Mouse (Mus musculus): ENCODE data around the gene Proca1. TPM values are rescaled to one million over a fixed set of nuclear protein-coding genes. Genes with fewer than 3 reads are reported as not detected.

The Proca1 gene
- total RNA-seq, 2 experiments from 2014 or later = 4.7 to 7.7 TPM

- no peak for TF ChIP-seq CTCF (IDR thresholded peaks at IDR 0.05)
- DNase-seq (ENCODE audit: extremely low spot score in 1 of 2, low spot score in 2 of 2) = no peak
- intact Hi-C loops (cut with DNase I) = loop anchor here (5.0 kb wide), 1 partner anchor 63 kb away; no protein-coding TSS in a partner anchor
- H3K27ac ChIP-seq = no peak overlapping the region
- H3K4me3 ChIP-seq = no peak overlapping the region
Observed at GRCm38 (mm10) chr11:78160171-78160570, 33.0 kb upstream of the Proca1 start.

DNA sequence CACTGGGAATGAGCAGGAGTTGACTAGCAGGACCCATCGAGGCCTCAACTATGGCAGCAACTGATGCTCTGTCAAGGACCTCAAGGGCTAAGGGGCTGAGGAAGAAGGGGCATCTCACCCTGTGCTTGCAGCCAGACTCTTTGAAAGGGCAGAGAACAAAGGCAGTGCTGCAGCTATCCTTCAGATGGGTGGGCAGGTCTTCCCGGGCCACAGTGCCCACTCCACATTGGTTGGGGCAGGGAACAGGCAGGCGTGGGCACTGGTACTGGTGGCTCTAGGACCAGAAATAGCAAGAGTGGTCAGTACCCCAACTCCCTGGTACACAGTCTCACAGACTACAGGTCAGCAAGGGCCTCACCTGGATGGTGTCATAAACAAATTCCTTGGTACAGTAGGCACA lies 32.5 kb upstream of the Proca1 start:
- TF ChIP-seq CTCF (IDR thresholded peaks at IDR 0.05) = no peak
- Histone ChIP-seq H3K27ac (no peak overlapping the region), H3K4me3 (no peak overlapping the region)
- no peak for DNase-seq (ENCODE audit: extremely low spot score in 1 of 2, low spot score in 2 of 2)
- intact Hi-C loops (cut with DNase I) = loop anchor here (5.0 kb wide), 1 partner anchor 63 kb away; no protein-coding TSS in a partner anchor

GRCm38 (mm10) chr11:78161169-78161568 lies 32.0 kb upstream of the Proca1 start:
- DNase-seq (ENCODE audit: extremely low spot score in 1 of 2, low spot score in 2 of 2) = no peak
- no peak overlapping the region for H3K27ac ChIP-seq
- intact Hi-C loops (cut with DNase I) = loop anchor here (5.0 kb wide), 1 partner anchor 64 kb away; no protein-coding TSS in a partner anchor
- no peak overlapping the region for H3K4me3 ChIP-seq
- no peak for TF ChIP-seq CTCF (IDR thresholded peaks at IDR 0.05)

GRCm38 (mm10) chr11:78161968-78162367 lies 31.2 kb upstream of the Proca1 start:
- no peak overlapping the region for H3K4me3 ChIP-seq
- DNase-seq (ENCODE audit: extremely low spot score in 1 of 2, low spot score in 2 of 2) = no peak
- intact Hi-C loops (cut with DNase I) = loop anchor here (5.0 kb wide), 1 partner anchor 65 kb away; no protein-coding TSS in a partner anchor
- H3K27ac ChIP-seq = no peak overlapping the region
- TF ChIP-seq CTCF (IDR thresholded peaks at IDR 0.05) = no peak

DNA sequence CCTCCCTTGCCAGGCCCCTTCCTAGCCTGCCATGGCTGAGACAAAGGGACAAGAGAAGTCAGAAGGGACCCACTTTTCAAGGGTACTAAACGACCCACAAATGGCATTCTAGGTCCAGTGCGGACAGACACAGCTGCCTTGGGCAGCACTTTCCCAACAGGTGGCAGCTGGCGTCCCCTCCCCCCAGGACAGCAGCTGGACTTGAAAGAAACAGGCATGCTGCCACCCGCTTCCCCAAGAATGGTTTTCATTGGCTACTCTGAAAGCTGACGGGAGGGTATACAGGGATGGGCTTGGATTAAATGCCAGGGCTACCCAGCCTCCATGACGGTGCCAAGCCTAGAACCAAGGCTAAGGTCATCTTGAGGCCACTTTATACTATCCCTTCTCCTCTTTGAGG lies 30.7 kb upstream of the Proca1 start:
- Histone ChIP-seq H3K4me3 (no peak overlapping the region), H3K27ac (no peak overlapping the region)
- no peak for DNase-seq (ENCODE audit: extremely low spot score in 1 of 2, low spot score in 2 of 2)
- no peak for TF ChIP-seq CTCF (IDR thresholded peaks at IDR 0.05)
- intact Hi-C loops (cut with DNase I) = loop anchor here (5.0 kb wide), 1 partner anchor 65 kb away; no protein-coding TSS in a partner anchor

DNA sequence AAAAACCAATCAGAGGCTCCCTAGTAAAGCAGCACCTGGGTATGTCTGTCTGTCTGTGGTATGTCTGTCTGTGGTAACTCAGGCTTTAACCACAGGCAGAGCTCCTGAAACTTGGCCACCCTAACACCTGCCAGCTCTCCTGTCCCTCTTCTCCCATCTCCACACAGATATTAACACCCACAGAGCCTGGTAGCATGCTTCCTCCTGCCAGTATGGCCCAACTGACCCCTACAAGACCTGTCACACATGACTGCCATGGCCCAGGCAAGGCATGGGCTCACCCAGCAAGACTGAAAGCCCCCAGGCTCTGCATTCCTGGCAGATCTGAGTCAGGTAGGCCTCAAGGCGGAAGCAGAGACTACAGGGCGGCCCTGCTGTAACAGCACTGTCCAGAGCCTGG lies 30.1 kb upstream of the Proca1 start:
- Histone ChIP-seq H3K4me3 (no peak overlapping the region), H3K27ac (peak overlapping the region; percentile 80; the same call in 1 of the 2 replicates)
- intact Hi-C loops (cut with DNase I) = loop anchor here (5.0 kb wide), 1 partner anchor 66 kb away; no protein-coding TSS in a partner anchor

DNA sequence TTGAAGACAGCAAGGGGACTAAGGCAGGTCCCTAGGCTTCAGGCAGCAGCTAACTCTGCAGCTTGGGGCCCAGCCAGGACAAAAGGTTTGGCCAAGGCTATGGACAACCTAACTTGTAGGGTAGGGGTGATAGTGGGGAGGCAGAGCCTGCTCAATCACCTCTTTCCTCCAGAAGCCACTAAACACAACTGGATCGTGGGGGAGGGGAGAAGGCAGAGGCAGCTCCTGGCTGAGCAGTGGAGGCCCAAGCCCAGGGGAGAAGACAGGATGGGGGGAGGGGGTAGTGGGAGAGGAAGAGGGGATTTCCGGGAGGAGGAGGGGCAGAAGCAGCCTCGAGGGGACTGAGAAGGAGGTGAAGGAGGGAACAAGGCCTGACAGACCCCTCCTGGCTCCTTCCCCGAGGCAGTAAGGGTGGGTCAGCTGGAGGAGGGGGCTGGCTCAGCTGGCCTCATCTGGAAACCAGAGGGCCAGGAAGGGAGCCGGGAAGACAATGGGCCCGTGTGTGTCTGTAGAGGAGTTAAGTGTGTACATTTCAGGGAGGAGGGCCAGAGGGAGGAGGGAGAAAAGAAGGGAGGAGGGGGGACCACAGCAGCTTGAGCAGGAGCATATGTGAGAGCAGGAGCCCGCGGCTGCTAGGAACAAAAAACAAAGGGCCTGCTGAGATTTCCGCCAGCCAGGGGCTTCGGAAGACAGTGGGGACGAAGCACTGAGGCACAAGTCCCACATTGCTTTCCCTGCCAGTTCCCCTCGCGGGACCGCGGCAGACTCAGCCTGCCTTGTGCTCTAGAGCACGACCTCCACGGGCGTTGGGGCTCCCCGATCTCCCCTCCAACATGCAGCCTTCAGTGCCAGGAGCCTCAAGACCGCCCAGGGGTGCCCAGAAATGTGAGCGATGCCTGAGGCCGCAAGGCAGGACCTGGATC lies 29.2 kb upstream of the Proca1 start:
- TF ChIP-seq CTCF (IDR thresholded peaks at IDR 0.05) = no peak
- intact Hi-C loops (cut with DNase I) = loop anchor here (5.0 kb wide), 1 partner anchor 67 kb away; no protein-coding TSS in a partner anchor
- peak overlapping the region; percentile 74 for H3K4me3 ChIP-seq
- DNase-seq (ENCODE audit: extremely low spot score in 1 of 2, low spot score in 2 of 2) = no peak
- H3K27ac ChIP-seq = peak overlapping the region; percentile 80

More for the DNA sequence above, 30.1 kb upstream of the Proca1 start:
- no peak for TF ChIP-seq CTCF (IDR thresholded peaks at IDR 0.05)
- no peak for DNase-seq (ENCODE audit: extremely low spot score in 1 of 2, low spot score in 2 of 2)

DNA sequence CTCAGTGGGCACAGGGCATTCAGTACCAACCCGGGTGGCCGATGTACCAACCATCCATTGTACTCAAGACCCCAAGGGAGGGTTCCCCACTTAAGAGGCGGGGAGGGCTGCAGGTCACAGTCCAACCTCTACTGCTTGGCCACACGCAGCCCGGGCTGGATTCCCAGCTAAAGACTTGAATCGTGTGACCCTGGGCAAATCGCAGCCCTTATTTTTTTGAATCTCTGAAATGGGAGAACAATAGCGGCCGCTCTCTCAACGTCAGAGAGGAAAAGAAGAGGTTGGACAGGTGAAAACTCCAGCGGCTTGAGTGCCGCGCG lies 28.6 kb upstream of the Proca1 start:
- H3K4me3 ChIP-seq = peak overlapping the region; percentile 74
- TF ChIP-seq CTCF (IDR thresholded peaks at IDR 0.05) = no peak
- peak overlapping the region; percentile 80 for H3K27ac ChIP-seq
- DNase-seq (ENCODE audit: extremely low spot score in 1 of 2, low spot score in 2 of 2) = no peak
- intact Hi-C loops (cut with DNase I) = loop anchor here (5.0 kb wide), 1 partner anchor 67 kb away; no protein-coding TSS in a partner anchor

- intact Hi-C loops (cut with DNase I) = loop anchor here (5.0 kb wide), 1 partner anchor 68 kb away; no protein-coding TSS in a partner anchor
- TF ChIP-seq CTCF (IDR thresholded peaks at IDR 0.05) = peak; percentile 15
- Histone ChIP-seq H3K27ac (peak within 1 kb of the TSS; percentile 80), H3K4me3 (peak within 1 kb of the TSS; percentile 74)
- peak; percentile 75 for DNase-seq (ENCODE audit: extremely low spot score in 1 of 2, low spot score in 2 of 2)
Observed at GRCm38 (mm10) chr11:78164924-78165760, 28.1 kb upstream of the Proca1 start, which contains the start of gene Traf4. Gene Traf4 (minus strand): TSS chr11:78165589.

DNA sequence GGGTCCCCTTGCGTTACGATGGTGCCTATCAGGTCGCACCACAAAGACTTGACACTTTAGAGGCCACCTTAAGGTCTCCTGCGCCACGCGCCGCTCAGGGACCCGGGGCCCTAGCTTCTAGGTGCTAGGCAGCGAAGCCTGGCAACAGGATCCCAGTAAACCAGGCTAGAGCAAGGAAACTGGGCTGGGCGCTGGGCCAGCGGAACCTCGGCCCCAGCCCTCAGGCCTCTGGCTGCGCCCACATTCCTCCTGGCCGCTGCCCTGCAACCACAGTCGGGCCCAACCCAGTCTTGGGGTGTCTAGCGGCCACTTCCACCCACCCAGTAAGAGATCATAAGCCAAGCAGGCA lies 27.5 kb upstream of the Proca1 start:
- Histone ChIP-seq H3K4me3 (peak overlapping the region; percentile 74), H3K27ac (peak overlapping the region; percentile 48)
- TF ChIP-seq CTCF (IDR thresholded peaks at IDR 0.05) = no peak
- DNase-seq (ENCODE audit: extremely low spot score in 1 of 2, low spot score in 2 of 2) = peak in 1 of 2 experiments; percentile 48
- intact Hi-C loops (cut with DNase I) = no loop called here

DNA sequence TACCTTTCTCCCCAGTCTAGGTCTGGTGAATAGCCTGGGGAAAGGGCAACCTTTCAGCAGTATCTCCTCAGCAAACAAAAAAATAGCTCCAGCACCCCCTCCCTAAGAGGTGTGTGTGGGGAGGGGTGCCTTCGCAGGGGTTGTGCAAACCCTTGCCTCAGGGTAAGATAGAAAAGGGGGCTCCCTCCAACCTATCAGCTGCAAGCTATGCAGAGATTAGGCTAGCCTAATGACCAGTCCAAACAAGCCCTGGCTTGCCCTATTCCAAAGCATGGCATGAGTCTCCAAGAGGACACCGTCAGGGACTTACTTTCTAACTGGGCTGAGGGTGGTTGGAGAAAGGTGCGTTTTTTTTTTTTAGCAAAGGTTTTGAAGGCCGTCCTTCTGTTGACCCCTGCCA lies 27.0 kb upstream of the Proca1 start:
- Histone ChIP-seq H3K4me3 (peak overlapping the region; percentile 74; the same call in 1 of the 2 replicates), H3K27ac (no peak overlapping the region; the same call in 1 of the 2 replicates)
- intact Hi-C loops (cut with DNase I) = no loop called here
- DNase-seq (ENCODE audit: extremely low spot score in 1 of 2, low spot score in 2 of 2) = no peak
- no peak for TF ChIP-seq CTCF (IDR thresholded peaks at IDR 0.05)

Data from left cerebral cortex, adult 2 months (tissue).